Mouse (Mus musculus) right cerebral cortex, postnatal 14 days (tissue): Measurements from ENCODE around the gene Gjb3.
A peak's percentile ranks its signal among the peaks of the same experiment; 100 is the strongest.

Source experiments
- DNase-seq: peaks from one replicate; pipeline ENCODE4 v3.0.0; 2022

Gjb3 gene

DNA sequence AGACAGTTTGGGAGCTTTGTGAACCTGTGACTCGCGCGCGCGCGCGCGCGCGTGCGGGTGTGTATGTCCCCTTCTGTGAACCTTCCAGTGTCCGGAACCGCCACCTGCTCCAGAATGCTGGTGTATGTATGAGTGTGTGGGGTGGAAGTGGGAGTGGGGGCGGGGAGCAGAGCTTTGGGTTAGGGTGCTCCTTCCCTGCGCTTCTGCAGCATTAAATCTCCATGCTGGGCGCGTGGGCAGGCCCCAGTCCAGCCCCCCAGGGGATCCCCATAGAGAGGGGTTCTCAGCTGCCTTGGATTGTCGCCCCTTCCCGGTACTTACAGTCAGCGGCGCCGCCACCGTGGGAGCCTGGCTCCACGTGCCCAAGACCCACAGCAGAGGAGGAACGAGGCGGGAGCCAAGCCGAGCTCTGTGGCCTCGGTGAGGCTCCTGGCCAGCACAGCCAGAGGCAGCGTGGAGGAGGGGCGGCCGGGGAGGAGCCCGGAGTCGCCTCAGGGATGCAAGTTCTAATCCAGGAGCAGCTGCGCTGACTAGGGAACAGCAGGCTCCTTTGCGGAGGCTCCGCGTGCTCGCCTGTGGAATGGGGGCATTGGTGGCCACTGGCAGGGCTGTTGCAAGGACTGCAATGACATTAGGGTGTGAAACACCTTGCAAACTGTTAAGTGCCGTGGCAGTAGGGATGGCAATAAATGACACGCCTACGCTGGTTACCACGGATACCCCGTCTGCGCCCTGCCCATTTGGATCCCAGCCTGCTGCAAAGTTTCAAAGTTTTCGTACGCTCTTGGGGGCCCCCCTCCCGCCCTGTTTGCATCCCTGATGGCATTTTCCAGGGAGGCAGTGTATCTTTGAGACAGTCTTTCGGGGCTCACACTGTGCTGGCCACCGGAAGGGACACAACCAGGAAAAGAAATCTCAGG, at the start of gene Gjb3:
Gene Gjb3 (minus strand): TSS at position 664 of the 920 bp plus-strand sequence.
- no peak for DNase-seq

DNA sequence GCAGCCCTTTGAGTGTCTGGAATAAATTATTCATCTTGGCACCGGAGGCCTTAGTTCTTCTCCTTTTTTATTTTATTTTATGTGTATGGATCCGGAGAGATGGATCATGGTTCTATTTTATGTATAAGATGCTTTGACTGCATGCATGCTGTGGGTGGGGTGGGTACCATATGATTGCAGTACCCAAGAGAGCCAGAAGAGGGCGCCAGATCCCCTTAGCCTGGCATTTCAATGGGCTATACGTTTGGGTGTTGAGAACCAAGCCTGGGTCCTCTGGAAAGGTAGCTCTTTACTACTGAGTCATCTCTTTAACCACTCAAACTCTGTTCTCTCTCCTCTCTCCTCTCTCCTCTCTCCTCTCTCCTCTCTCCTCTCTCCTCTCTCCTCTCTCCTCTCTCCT, 46.7 kb upstream of the Gjb3 start:
- DNase-seq = no peak

DNA sequence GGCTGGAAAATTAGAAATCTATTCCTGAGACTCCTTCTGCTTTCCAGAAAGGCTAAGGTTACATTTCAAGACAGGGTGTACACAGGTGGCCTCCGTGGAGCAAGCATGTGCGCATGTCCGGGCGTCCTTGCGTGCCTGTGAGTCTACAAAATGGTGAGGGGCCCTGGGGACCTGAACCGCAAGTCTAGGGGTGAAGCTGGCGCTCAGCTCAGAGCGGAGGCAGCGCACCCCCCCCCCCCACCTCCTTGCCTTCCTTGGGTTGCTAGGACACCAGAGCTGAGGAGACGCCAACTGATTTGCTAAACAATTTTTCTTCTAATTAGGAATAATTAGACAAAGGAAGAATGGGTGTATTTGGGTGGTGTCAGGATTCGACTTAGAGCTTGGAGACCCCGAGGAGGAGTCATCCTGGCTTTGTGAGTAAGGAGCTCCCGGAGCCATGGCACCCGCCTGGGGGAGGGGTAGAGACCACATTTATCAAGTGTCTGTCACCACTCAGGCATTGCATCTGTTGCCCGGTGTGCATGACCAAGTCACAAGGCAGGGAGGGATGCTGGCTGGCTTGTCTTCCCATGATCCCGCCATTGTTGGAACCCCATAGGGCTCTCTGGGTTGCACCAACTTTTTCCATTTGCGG, 45.0 kb upstream of the Gjb3 start:
- DNase-seq = no peak

DNA sequence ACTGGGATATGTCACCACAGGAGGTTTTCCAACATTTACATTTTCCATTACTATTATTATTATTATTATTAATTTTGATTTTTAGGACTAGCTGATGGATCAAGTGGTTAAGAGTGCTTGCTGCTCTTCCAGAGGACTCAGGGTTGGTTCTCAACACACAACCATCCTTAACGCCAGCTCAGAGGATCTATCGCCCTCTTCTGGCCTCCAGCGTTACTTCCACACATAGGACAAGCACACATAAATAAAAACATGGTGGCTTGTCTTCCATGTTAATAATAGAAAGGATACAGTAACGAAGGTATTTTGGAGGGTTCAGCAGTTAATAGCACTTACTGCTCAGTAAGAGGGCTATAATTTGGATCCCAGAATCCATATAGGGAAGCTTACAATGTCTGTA, 44.0 kb upstream of the Gjb3 start:
- DNase-seq = no peak

DNA sequence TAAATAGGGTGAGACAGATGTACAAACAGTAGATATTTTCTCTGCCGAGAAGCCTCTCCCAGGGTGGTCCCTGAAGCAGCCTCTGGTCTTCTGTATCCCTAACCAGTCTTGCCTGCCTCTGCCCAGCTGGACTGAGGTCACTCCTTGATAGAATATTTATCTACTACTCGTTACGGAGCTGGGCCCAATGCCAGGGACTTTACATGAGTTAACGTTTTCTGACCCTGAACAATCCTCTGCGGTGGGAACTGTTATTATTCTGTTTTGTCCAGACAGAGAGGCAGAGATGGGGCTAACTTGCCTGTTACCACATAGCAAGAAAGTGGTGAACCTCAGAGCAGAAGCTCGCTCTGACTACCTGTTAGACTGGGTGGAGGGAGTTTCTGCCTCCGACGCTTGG, 42.8 kb upstream of the Gjb3 start:
- no peak for DNase-seq

DNA sequence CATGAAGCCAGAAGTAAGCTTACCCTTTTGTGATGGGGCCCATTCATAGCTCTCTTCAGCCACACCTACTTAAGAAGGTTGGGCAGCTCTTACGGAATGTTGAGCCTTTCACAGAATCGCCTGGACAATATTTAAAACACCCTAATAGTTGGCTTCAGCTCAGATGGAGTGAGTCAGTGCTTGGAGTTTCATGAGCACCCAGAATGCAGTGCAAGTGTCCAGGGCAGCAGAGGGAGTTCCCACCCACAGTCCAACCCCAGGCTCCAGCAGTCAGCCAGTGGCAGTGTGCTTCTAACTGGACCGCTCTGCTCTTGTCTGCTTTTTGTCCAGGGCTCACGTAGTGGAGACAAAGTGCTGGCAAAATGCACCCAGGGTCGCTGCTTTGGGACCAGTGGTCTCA, 40.9 kb upstream of the Gjb3 start:
- DNase-seq = no peak

DNA sequence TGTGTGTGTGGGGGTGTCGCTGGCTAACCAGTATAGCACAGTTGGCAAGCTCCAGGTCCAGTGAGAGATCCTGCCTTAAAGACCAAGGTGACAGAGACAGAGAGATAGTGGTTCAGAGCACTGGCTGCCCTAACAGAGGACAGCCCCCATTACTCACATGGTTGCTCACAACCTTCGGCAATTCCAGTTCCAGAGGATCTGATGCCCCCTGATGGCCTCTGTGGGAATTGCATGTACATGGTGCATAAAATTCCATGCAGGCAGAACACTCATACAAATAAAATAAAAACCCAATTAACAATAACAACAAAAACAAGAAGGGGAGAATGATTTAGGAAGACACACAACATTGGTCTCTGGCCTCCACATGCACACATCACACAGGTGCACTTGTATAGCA, 39.8 kb upstream of the Gjb3 start:
- DNase-seq = peak; percentile 21

DNA sequence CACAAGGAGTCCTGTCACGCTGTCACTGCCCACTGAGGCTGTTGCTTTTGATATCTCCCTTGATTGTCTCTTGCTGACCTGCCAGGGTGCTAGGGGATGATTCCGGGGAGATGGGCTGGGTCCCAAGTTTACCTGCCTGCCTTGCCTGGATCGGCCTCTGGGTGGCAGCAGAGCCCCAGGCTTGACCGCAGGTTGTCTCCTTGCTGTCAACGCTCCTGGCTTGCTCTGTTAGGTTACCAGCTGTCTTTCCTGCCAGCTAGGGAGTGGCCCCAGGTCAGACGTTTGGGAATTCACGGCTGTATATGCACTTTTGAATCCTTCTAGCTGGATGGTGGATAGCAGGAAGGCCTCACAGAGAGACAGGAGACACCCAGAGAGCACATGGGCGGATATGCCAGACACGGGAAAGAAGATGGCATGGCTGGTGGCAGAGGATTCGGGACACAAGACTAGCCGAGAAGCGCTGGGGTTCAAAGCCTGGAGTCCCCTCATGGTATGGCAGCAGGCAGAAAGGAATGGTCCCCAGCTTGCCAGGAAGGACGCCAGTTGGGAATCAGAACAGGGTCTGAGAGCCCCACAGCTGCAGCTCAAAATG, 37.8 kb upstream of the Gjb3 start:
- peak; percentile 73 for DNase-seq

DNA sequence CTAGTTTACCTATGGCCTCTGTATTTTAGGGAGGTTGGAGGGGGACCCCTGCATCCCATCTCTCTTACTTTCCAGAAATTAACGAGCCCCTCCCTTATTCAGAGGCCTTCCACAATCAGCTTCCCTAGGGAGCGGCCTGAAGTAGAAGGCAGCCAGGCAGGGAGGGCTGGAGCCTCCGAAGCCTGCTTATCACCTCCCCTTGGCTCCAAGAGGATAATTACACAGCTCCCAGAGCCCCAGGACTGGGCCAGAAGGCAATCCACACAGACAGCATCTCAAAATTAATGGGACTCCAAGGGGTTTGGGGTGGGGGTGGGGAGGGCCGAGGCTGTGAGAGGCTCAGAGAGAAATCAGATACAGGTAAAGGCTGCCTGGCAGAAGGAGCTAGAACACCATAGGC, 35.2 kb upstream of the Gjb3 start:
- no peak for DNase-seq

DNA sequence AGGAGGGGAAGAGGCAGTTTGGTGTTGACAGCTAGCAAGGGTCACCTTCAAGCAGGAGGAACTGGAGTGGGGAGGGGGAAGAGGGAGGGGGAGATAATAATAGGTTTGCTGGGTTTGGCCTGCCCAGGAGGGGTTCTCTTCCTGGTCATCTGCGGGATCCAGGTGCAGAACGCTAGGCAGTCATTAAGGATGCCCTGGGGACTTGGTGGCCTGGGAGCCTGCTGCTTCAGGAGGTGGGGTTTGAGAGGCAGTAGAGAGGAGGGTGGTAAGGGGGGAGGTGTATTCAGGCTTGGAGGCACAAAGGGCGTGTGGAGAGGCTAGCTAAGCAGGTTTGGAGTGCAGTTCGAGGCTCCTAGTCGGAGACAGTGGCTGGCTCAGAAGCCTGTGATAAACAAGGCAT, 34.8 kb upstream of the Gjb3 start:
- no peak for DNase-seq

DNA sequence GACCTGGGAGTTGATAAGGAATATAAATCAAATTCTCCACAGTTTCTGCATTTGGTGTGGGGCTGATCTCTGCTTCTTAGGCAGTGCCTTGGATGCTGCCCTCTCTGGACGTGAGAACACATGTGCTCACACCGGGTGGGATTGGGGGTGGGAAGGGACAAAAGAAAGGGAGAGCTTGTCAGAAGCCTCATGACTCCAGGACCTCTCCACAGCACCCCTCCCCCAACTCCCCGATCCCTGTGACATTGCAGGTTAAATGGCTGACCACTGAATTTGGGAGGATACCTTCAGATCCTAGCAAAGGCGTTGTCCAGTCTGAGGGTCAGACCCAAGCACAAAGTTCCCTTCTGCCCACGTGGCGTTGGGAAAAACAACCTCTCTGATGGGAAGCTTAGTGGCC, 33.8 kb upstream of the Gjb3 start:
- DNase-seq = no peak

DNA sequence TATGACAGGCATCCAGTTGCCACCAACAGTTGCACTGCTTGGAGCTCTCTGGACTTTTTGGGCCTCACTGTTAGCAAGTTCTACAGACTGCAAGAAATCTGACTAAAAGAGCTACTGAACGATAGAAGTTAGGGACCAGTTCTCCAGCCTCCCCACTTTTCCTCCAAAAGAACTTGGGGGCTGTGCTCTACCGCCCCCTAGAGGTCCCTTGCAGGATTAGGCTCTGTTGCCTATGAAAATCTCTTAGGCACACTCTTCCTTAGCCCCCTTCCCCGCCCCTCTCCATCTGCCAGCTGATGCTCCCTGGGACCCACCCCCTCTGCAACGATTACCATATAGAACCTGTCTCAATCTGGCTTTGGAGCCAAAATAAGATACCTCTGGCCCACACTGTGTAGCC, 32.7 kb upstream of the Gjb3 start:
- DNase-seq = no peak

DNA sequence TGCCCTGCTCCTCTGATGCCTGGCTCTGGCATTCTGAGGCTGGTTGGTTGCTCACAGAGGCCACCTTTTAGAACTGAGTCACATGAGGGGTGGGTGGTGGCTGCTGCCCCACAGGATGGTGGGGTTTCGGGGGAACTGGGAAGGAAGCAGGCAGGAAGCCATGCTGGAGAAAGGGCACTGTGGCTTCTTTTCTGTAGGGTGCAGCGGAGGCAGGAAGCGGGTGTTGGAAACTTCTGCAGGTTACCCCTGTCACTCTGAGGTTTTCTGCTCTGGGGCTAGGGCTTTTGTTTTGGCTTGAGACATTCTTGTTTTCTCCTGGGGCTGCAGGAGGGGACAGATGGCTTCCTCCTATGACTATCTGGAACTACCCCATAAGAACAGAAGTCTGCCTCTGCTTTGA, 31.9 kb upstream of the Gjb3 start:
- DNase-seq = no peak

DNA sequence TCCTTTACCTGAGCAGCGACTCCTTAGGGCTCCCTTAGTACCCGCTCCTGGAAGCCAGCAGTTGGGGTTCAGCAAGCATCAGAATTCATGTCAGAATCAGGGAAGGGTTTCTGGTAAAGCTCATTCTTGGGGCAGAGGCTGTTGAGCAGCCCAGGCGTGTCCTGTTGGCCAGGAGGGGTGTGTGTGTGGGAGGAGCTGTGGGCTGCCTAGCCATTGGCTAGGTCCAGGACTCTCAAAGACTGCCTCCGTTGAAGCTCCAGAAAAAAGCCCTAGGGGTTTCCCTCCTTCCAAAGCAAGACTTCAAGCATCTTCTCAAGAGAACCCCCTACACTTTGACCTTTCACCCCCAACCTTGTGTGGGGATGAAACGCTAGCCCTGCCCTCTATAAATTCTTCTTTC, 27.4 kb upstream of the Gjb3 start, which contains the start of gene Gjb5:
Gene Gjb5 (minus strand): TSS at position 164 of the 400 bp plus-strand sequence.
- no peak for DNase-seq

DNA sequence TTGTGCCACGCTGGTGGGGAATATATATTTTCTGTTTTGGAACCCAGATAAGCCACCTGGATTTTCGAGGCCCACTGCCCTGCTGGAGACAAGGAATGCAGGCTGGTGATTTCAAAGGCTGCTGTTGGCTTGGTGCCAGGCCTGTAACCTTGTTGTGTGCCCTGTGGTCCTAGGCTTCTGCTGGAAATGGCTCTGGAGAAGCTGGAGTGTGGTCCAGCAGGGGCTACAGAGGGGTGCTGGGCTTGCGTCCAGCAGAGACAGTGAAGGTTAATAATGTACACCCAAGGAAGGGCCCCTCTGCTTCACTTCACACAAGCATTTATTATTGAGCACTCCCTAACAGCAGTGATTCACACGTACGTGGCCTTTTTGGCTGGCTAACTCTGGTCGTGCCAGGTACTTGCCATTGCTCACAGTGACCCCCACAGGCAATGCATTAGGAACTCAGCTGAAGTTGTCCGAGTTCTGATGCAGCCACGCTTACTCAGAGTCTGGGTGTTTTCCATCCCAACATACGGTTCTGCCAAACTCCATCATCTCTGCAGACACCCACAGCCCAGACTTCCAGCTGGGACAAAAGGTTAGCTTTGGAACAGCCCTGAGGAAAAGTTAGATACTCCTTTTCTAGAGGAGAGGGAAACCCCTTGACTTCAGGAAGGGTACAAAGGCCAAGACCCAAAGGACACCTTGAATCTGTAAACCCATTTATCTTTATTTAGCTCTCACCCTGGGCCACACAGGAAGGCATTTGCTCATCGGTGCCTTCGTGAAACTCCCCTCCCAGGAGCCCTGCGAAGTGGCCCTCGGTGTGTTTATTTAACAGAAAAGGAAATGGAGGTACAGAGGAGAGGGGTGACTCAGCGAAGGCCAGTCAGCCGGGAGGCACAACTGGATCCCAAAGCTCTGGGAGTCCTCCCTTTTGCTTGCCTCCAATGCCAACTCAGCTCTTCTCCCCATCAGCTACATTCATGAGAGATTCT, 24.2 kb upstream of the Gjb3 start:
- no peak for DNase-seq

DNA sequence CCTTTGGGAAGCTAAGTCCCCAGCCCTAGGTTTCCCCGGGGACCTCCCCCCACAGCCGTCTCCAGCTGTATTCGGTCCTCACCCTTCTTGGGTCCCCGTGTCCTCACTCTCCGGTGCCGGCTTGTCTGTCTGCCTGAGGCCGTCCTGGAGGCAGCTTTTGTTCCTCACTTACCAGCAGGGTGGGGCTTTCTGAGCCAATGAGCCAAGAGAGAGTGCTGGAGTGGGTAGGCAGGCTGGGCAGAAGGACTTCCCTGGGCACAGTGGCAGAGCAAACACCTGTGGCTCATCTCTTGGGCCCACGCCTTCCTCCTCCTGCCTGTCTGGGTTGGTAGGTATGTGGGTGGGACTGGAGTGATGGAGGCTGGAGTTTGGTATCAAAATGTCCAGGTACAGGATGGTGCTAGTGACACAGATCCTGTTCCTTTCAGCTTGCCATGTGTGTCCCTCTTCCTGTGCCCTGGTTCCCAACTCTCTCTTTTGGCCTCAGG, 23.4 kb upstream of the Gjb3 start, which contains the start of gene Gjb4:
Gene Gjb4 (minus strand): TSS at position 131 of the 488 bp plus-strand sequence.
- no peak for DNase-seq

DNA sequence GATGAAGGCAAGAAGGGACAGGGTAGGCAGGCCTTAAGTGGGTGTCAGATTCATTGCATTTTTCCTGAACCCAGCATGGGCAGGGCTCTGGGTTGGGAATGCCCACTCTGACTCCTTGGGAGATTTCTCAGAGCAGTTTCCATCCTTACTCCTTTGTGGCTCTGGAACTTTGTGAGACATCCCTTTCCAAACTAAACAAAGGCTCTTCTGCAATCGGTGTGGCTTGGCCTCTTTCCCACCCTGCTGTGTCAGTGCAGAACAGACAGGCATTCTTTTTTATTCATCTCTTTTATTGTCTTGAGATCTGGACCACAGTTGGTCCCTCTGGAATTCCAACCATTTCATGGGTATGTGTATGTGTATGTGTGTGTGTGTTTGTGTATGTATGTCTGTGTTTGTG, 21.9 kb upstream of the Gjb3 start:
- no peak for DNase-seq

DNA sequence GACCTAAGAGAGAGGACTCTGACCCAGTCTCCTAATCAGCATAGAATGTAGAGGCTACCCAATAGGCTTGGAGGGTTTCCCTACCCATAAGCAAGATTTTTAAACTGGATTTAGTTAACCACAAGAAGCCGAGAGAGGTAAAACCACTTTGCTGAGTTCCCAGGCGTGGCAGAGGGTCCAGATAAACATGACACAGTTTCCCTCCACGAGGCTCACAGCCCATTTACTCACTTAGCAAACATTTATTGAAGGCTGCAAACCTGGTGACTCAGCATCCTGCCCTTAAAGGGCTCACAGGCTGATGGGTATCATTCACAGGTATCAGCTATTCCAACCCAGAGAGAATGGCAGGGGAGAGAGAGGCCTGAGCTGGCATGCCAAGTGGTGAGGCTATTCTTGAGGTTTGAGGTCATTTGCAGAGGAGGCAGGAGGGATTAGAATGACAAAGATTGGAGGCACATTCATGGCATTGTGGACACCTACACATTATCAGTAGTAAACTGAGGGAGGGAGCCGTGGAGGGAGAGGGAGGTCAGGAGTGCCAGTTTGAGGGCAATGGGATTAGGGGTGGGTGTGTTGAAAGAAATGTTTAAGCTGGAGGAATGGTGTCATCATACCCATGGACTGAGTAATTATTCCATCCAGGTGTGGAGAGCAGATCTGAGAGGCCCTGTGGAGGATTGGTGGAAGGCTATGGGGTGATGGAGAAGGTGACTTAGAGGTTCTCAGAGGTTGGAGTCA, 19.1 kb upstream of the Gjb3 start:
- no peak for DNase-seq

DNA sequence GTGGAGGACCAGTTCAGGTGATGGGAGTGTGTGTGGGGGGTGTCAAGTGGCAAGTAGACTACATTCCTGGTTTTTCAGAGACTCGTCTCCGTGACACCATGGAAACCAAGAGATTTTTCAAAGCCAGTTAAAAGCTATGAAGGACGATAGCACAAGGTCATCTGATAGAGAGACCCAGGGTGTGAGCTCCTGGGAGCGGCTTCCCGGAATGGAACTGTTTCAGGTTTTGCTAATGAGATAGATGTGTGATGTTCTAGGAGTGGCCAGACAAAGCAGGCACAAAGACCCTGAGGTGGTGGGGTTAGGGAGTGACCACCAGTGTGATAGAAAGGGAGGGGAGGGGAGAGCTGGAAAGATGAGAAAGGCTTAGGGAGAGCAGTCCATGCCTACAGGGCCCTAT, 14.4 kb upstream of the Gjb3 start:
- DNase-seq = no peak

DNA sequence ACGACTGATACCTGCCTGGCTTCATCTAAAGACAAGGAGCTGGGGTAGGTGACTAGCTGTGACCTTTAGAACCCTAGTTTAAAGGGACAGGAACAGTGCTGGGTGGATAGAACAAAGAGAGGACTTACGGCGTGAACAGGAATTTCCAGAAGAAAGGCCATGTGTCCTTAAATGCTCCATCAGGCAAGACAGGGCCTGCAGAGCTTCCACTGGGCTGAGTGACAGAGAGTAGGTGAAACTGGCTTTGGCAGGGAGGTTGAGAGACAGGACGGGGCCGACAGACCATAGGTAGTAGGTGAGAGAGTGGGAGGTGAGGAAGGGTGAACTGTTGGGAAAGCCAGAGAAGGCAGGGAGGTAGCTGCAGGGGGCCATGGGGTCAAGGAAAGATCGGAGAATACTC, 10.7 kb upstream of the Gjb3 start:
- no peak for DNase-seq

DNA sequence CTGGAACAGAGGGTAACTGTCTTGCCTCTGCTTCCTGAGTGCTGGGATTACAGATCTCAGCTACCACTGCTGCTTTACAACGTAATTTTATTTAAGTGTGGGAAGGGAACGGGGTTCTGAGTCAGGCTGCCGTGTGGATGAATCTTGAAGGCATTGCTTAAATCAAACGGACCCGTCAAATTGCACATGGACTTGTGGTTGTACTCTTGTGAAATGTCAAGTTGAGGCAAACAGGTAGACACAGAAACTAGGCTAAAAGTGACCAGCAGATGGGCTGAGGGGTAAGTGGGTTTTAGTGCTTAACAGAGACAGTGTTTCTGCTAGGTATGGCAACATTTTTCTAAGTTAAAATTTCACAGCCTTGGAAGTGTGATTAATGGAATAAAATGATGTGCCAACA, 7.0 kb upstream of the Gjb3 start:
- DNase-seq = no peak
